Mouse (Mus musculus) small intestine, adult 2 months (tissue): ENCODE data around the gene Aplnr.

ENCODE experiments used
- CTCF ChIP-seq: fragments of 200-500 bp; IDR thresholded peaks from 2 replicates; pipeline ENCODE4 v1.5.1; 2012; ENCODE audit warnings: low read depth, mild to moderate bottlenecking, control low read depth, inconsistent platforms, low read length, moderate library complexity, mixed read lengths; ENCODE audit not compliant: insufficient replicate concordance, insufficient read length; ENCODE audit errors: extremely low read depth
- POLR2A ChIP-seq: fragments of 200-500 bp; IDR thresholded peaks from 2 replicates; pipeline ENCODE4 v1.6.1; 2012; ENCODE audit warnings: low read depth, mild to moderate bottlenecking, control low read depth, inconsistent platforms, low read length, moderate library complexity

DNA sequence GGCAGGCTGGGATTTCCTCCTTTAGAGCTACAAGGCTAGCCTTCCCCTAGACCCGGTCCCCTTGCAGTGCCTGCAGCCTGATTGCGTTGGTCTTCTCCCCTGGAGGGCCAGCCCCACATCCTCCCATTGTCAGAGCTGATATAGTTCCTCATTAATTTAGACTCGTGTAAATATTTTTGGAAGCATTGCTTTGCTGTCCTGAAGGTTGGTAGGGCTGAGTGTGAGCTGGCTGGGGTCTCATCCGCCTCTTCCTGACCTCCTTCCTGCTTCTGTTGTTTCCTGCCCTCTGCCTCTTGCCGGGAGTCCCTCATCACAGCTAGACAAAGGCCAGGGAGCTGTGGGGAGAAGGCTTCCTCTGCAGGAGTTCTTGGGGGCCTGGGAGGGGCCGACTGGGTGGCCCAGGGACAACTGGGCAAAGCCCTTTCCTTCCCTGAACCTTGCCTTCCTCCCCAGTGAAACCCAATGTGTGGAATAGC lies 6.5 kb upstream of the Aplnr start:
- no peak for TF ChIP-seq CTCF
- no peak for TF ChIP-seq POLR2A
